Mouse (Mus musculus): ENCODE results near the gene Irgc1. TPM values are rescaled to one million over a fixed set of nuclear protein-coding genes. Genes with fewer than 3 reads are reported as not detected.

Irgc1 gene
- polyA plus RNA-seq, 1 experiment from 2014 or later: not detected

- Histone ChIP-seq H3K4me3 (replicated peaks) (no peak overlapping the region), H3K4me1 (no peaks in the 10 kb centered on the region), H3K27me3 (replicated peaks) (peaks cover 9% of the 10 kb centered on the region), H3K9me3 (no peaks in the 10 kb centered on the region), H3K36me3 (no peaks in the 10 kb centered on the region), H3K4me2 (no peak overlapping the region), H3K27ac (no peak overlapping the region), H3K9ac (no peak overlapping the region)
- WGBS: 49% methylated on average over 16 of the region's 16 CpGs
- ATAC-seq (ENCODE audit: insufficient read depth, low FRiP score, low read depth): no peak
These were observed 22.5 kb downstream of the Irgc1 start for GRCm38 (mm10) chr7:24429413-24430112.

GRCm38 (mm10) chr7:24428725-24429124, 23.4 kb downstream of the Irgc1 start:
- no peak overlapping the region for H3K9ac ChIP-seq
- H3K36me3 ChIP-seq: no peaks in the 10 kb centered on the region
- H3K4me3 ChIP-seq (replicated peaks): no peak overlapping the region
- 90% methylated on average over 5 of the region's 5 CpGs for WGBS
- no peaks in the 10 kb centered on the region for H3K9me3 ChIP-seq
- no peaks in the 10 kb centered on the region for H3K4me1 ChIP-seq
- no peak overlapping the region for H3K4me2 ChIP-seq
- no peak for ATAC-seq (ENCODE audit: insufficient read depth, low FRiP score, low read depth)
- no peak overlapping the region for H3K27ac ChIP-seq
- peaks cover 9% of the 10 kb centered on the region for H3K27me3 ChIP-seq (replicated peaks)

- Histone ChIP-seq H3K4me3 (replicated peaks) (no peak overlapping the region), H3K27me3 (replicated peaks) (no peaks in the 10 kb centered on the region), H3K4me1 (no peaks in the 10 kb centered on the region), H3K9ac (no peak overlapping the region), H3K9me3 (no peaks in the 10 kb centered on the region), H3K36me3 (peaks cover 2% of the 10 kb centered on the region; the same call in 1 of the 2 replicates), H3K4me2 (no peak overlapping the region), H3K27ac (no peak overlapping the region)
- 90% methylated on average over 8 of the region's 8 CpGs for WGBS
- ATAC-seq (ENCODE audit: insufficient read depth, low FRiP score, low read depth): no peak
These were observed 24.9 kb downstream of the Irgc1 start for GRCm38 (mm10) chr7:24427168-24427567.

GRCm38 (mm10) chr7:24425919-24426318, 26.2 kb downstream of the Irgc1 start:
- no peak overlapping the region for H3K9ac ChIP-seq
- 69% methylated on average over 9 of the region's 9 CpGs for WGBS

GRCm38 (mm10) chr7:24423956-24424732, 28.0 kb downstream of the Irgc1 start:
- Histone ChIP-seq H3K27me3 (replicated peaks) (no peaks in the 10 kb centered on the region), H3K9me3 (no peaks in the 10 kb centered on the region), H3K9ac (no peak overlapping the region), H3K4me3 (replicated peaks) (no peak overlapping the region), H3K36me3 (peaks cover 15% of the 10 kb centered on the region; the same call in 1 of the 2 replicates), H3K27ac (no peak overlapping the region), H3K4me2 (no peak overlapping the region), H3K4me1 (no peaks in the 10 kb centered on the region)
- ATAC-seq (ENCODE audit: insufficient read depth, low FRiP score, low read depth): no peak
- WGBS: 75% methylated on average over 12 of the region's 12 CpGs

More at GRCm38 (mm10) chr7:24425919-24426318, 26.2 kb downstream of the Irgc1 start:
- H3K27me3 ChIP-seq (replicated peaks): no peaks in the 10 kb centered on the region
- H3K4me2 ChIP-seq: no peak overlapping the region
- ATAC-seq (ENCODE audit: insufficient read depth, low FRiP score, low read depth): no peak
- peaks cover 9% of the 10 kb centered on the region; the same call in 1 of the 2 replicates for H3K36me3 ChIP-seq
- no peak overlapping the region for H3K27ac ChIP-seq
- H3K4me1 ChIP-seq: no peaks in the 10 kb centered on the region
- H3K4me3 ChIP-seq (replicated peaks): no peak overlapping the region
- no peaks in the 10 kb centered on the region for H3K9me3 ChIP-seq

GRCm38 (mm10) chr7:24423107-24423763, 28.9 kb downstream of the Irgc1 start:
- H3K36me3 ChIP-seq: peaks cover 15% of the 10 kb centered on the region; the same call in 1 of the 2 replicates
- ATAC-seq (ENCODE audit: insufficient read depth, low FRiP score, low read depth): no peak
- WGBS: 77% methylated on average over 15 of the region's 15 CpGs
- H3K9ac ChIP-seq: no peak overlapping the region
- H3K4me3 ChIP-seq (replicated peaks): no peak overlapping the region
- H3K27me3 ChIP-seq (replicated peaks): no peaks in the 10 kb centered on the region
- no peak overlapping the region for H3K27ac ChIP-seq
- H3K9me3 ChIP-seq: no peaks in the 10 kb centered on the region
- H3K4me1 ChIP-seq: no peaks in the 10 kb centered on the region
- H3K4me2 ChIP-seq: no peak overlapping the region

- Histone ChIP-seq H3K4me3 (replicated peaks) (no peak overlapping the region), H3K9ac (no peak overlapping the region), H3K4me1 (no peaks in the 10 kb centered on the region), H3K36me3 (peaks cover 18% of the 10 kb centered on the region), H3K27ac (no peak overlapping the region), H3K9me3 (no peaks in the 10 kb centered on the region), H3K27me3 (replicated peaks) (no peaks in the 10 kb centered on the region), H3K4me2 (no peak overlapping the region)
- peak; percentile 25; the same call in 1 of the 2 replicates for ATAC-seq (ENCODE audit: insufficient read depth, low FRiP score, low read depth)
- 72% methylated on average over 8 of the region's 8 CpGs for WGBS
These were observed 29.8 kb downstream of the Irgc1 start for GRCm38 (mm10) chr7:24422251-24422650.

- Histone ChIP-seq H3K4me2 (no peak overlapping the region), H3K36me3 (peaks cover 21% of the 10 kb centered on the region), H3K4me1 (no peaks in the 10 kb centered on the region), H3K4me3 (replicated peaks) (no peak overlapping the region), H3K9ac (no peak overlapping the region), H3K27ac (no peak overlapping the region), H3K27me3 (replicated peaks) (no peaks in the 10 kb centered on the region), H3K9me3 (no peaks in the 10 kb centered on the region)
- 80% methylated on average over 7 of the region's 7 CpGs for WGBS
- ATAC-seq (ENCODE audit: insufficient read depth, low FRiP score, low read depth): no peak
These were observed 30.4 kb downstream of the Irgc1 start for GRCm38 (mm10) chr7:24421648-24422047.

GRCm38 (mm10) chr7:24419579-24419978, 32.5 kb downstream of the Irgc1 start:
- ATAC-seq (ENCODE audit: insufficient read depth, low FRiP score, low read depth): no peak
- H3K4me3 ChIP-seq (replicated peaks): no peak overlapping the region

GRCm38 (mm10) chr7:24415261-24415660, 36.8 kb downstream of the Irgc1 start:
- no peak overlapping the region for H3K27ac ChIP-seq
- H3K36me3 ChIP-seq: peaks cover 12% of the 10 kb centered on the region; the same call in 1 of the 2 replicates
- no peak overlapping the region for H3K4me2 ChIP-seq
- no peaks in the 10 kb centered on the region for H3K9me3 ChIP-seq
- no peaks in the 10 kb centered on the region for H3K27me3 ChIP-seq (replicated peaks)
- H3K4me1 ChIP-seq: no peaks in the 10 kb centered on the region
- 73% methylated on average over 7 of the region's 7 CpGs for WGBS
- H3K9ac ChIP-seq: no peak overlapping the region
- ATAC-seq (ENCODE audit: insufficient read depth, low FRiP score, low read depth): no peak
- no peak overlapping the region for H3K4me3 ChIP-seq (replicated peaks)

More at GRCm38 (mm10) chr7:24419579-24419978, 32.5 kb downstream of the Irgc1 start:
- H3K4me1 ChIP-seq: no peaks in the 10 kb centered on the region
- peaks cover 21% of the 10 kb centered on the region for H3K36me3 ChIP-seq
- no peak overlapping the region for H3K9ac ChIP-seq
- H3K27ac ChIP-seq: no peak overlapping the region
- H3K9me3 ChIP-seq: no peaks in the 10 kb centered on the region
- no peak overlapping the region for H3K4me2 ChIP-seq
- no peaks in the 10 kb centered on the region for H3K27me3 ChIP-seq (replicated peaks)
- WGBS: 84% methylated on average over 8 of the region's 8 CpGs

- no peak for ATAC-seq (ENCODE audit: insufficient read depth, low FRiP score, low read depth)
These were observed 38.5 kb downstream of the Irgc1 start for GRCm38 (mm10) chr7:24413630-24414029.

More at GRCm38 (mm10) chr7:24413630-24414029, 38.5 kb downstream of the Irgc1 start:
- Histone ChIP-seq H3K9ac (no peak overlapping the region), H3K4me3 (replicated peaks) (no peak overlapping the region), H3K27me3 (replicated peaks) (no peaks in the 10 kb centered on the region), H3K4me2 (no peak overlapping the region), H3K27ac (no peak overlapping the region), H3K9me3 (no peaks in the 10 kb centered on the region), H3K36me3 (peaks cover 12% of the 10 kb centered on the region; the same call in 1 of the 2 replicates), H3K4me1 (no peaks in the 10 kb centered on the region)
- 79% methylated on average over 3 of the region's 3 CpGs for WGBS

Data from stomach, embryonic 15.5 days (tissue).